Mouse (Mus musculus): ENCODE measurements around the gene Ak5.

GRCm38 (mm10) chr3:152509268-152509667 lies 158.9 kb downstream of the Ak5 start:
- no peak for TF ChIP-seq CTCF (IDR thresholded peaks at IDR 0.05; ENCODE audit: borderline replicate concordance, extremely low read depth, insufficient read depth, insufficient read length)
- no peak for TF ChIP-seq POLR2A (IDR thresholded peaks at IDR 0.05; ENCODE audit: borderline replicate concordance, extremely low read depth, insufficient read depth, insufficient read length, poor library complexity, severe bottlenecking)

Data from brain, embryonic 14.5 days (tissue).